Mouse (Mus musculus) spleen, postnatal 14 days (tissue): Measurements from ENCODE around the gene Dgke.
"Not testable (repeated sequence)": the region's sequence is repeated elsewhere in the genome, so short reads cannot be mapped to it uniquely, and the experiment has no call there.

Experiments
- DNase-seq, 2 experiments: peaks; one replicate each; pipeline ENCODE4 v3.0.0; 2021 to 2022; ENCODE audit warnings: low spot score in 2 of 2

The Dgke gene

DNA sequence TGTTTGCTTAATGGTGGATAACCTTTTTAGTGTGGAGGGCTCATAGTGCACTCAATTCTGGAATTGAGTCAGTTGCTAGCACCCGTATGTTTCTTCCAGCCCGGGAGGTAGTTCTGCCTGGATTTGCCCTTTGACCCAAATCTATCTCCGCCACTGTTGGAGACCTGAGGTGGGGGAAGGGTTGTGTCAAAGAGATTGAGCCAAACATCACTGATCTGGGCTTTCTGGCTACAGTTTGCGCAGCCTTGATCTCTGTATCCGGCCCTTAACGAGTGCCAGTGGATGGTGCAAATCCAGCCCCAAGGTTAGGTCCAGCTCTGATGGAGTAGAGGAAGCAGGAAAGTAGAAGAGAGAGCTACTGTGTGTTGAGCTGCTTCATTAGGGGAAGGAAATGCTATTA is 63.6 kb downstream of the Dgke start:
- DNase-seq: no peak

DNA sequence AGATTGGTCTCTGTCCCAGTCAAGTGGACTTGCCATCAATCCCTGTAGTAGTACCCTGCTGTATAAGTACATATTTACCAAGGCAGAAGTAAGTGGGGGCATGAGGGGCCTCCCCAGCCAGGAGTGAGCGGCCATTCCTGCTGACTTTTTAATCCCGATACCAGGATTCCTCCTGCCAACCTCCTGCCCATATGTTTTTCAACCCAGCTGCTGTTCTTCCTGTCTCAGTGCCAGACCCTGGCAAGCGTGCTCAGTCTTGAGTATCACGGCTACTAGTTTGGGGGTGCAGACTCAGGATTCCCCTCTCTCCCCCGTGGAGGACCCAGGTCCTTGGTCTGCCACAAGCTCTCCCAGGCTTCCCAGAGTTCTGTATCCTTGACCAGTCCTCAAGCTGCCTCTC is 64.0 kb downstream of the Dgke start:
- no peak for DNase-seq

DNA sequence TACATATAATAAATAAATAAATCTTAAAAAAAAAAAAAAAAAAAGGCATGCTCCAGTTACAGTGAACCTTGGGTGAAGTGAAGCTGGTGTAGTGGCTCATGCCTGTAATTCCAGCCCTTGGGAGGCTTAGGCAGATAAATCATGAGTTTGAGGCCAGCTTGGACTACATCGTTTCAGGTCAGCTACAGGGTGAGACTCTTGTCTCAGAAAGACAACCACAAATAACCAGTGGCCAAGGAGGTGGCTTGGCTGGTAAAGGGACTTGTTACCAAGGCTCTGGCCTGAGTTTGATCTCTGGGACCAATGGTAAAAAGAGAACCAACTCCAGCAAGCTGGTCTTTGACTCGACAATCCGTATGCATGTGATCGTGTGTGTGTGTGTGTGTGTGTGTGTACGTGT is 64.6 kb downstream of the Dgke start:
- DNase-seq: no peak

DNA sequence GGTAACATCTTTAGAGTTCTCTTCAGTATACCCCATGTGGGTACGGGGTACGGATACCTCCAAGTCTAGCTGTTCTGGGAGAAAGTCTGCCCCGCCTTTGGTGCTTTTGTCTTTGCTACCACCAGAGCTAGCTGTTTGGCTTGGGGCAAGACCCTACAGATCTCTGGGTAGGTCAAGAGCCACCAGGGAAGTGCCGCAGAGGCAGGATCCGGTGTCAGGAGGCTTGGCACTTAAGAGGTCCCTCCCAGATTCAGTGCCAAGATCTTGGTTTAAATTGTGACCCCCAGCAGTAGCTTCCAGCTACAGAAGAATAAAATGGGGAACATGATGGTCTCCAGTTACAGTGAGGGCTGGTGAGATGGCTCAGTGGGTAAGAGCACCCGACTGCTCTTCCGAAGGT is 65.1 kb downstream of the Dgke start:
- no peak for DNase-seq

DNA sequence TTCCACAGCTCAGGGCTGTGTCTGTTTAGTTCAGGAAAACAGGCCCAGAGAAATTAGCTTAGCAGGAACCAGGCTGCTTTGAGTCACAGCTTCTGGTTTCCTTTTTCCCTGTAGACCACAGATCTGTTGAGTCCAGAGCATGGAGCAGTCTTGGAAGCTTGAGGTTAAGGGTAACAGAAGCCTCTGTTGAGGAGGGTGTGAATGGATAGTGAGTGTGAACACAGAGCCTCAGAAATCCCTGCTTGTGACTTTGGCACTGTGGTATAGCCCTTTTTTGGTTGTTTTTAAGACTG is 66.2 kb downstream of the Dgke start:
- DNase-seq: no peak

DNA sequence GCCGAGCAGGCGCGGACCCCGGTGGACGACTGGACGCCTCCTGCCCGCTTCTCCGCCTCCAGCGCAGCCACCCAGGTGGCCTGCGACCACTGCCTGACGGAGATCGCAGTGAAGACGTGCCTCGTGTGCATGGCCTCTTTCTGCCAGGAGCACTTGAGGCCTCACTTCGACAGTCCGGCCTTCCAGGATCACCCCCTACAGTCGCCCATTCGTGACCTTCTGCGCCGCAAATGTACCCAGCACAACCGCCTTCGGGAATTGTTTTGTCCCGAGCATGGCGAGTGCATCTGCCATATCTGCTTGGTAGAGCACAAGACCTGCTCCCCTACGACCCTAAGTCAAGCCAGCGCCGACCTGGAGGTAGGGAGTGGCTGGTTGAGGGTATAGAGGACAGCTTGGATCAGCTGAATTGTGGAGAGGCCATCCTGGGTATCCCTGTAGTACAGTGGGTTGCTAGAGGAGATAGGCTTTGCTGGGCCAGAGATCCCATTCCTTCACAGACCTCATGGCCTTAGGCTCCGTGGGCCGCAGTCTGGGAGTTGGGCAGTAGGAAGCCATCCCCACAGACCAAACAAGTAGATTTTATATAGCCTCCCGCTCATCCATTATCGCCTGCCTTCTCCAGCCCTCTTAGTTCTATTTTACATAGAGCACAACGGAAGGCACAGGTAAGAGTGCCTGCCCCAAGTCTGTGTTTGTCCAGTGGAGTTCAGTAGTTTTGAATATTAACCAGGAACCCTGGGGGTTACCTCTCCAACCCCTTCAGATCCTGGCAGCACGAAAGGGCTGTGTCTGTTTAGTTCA is 66.7 kb downstream of the Dgke start:
- no peak for DNase-seq

DNA sequence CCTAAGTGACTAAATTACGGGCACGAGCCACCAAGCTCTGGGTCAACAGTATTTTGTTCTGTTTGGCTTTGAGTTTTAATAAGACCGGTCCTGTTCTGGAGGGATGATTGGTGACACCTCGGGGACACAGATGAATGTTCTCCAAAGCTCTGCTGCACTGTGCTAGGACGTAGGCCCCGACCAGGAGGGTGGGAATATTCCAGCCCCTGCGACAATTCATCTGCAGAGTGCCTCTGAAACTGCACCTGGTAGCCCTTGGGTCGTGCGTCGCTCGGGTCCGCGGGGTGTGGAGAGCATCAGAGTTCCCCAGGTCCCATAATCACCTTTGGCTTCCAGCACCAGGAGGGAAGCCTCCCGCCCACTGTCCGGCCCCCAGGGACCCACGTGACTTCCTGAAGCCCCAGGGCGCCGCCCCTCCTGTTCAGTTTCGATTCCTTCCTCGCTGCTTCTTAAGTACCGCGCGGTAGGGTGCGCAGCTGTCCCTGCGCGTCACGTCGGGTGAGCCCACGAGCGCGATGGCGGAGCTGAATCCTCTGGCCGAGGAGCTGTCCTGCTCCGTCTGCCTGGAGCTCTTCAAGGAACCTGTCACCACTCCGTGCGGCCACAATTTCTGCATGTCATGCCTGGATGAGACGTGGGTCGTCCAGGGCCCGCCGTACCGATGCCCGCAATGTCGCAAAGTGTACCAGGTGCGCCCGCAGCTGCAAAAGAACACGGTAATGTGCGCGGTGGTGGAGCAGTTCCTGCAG is 67.5 kb downstream of the Dgke start, which contains the start of gene Trim25:
Trim25 (plus strand) TSS at position 403 of the 749 bp plus-strand sequence.
- peak; percentile 90 to 94 for DNase-seq

DNA sequence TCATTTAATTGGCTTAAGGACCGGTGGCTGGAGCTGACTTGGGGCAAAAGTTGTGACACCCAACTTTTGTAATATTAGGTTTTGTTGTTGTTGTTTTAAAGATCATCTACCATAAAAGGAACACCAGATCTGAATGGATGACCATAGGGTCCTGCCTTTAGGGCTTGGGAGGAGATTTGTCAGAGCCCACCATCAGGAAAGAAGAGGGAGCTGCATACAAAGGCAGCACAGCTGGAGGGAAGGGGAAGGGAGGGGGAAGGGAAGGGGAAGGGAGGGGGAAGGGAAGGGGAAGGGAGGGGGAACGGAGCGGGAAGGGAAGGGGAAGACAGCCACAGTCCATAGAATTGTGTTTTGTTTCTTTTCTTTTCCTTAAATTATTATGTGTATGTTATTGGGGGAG is 68.2 kb downstream of the Dgke start:
- no peak for DNase-seq

DNA sequence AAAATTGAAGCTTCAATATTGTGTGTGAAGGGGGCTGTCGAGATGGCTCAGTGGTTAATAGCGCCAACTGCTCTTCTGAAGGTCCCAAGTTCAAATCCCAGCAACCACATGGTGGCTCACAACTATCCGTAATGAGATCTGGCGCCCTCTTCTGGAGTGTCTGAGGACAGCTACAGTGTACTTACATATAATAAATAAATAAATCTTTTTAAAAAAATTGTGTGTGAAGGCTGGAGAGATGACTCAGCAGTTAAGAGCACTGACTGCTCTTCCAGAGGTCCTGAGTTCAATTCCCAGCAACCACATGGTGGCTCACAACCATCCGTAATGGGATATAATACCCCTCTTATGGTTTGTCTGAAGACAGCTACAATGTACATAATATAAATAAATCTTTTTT is 69.3 kb downstream of the Dgke start:
- not testable (repeated sequence) for DNase-seq

DNA sequence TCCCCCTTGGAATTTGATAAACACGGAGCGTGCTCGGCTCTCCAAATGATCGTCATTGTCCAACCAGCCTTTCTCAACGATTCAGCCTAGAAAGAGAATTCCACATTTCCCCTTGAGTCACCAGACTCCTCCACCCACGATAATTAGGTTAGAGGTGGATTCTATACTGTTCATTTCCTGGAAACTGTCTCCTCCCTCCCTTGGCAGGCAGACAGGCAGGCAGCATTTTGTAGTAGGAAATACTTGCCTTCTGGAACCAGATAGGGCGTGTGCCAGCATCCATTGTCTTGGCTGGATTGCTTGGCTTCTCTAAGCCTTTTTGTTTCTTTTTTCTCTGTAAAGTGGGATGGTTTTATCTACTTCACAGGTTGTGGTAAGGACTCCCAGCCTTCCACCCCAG is 70.2 kb downstream of the Dgke start:
- DNase-seq: no peak

DNA sequence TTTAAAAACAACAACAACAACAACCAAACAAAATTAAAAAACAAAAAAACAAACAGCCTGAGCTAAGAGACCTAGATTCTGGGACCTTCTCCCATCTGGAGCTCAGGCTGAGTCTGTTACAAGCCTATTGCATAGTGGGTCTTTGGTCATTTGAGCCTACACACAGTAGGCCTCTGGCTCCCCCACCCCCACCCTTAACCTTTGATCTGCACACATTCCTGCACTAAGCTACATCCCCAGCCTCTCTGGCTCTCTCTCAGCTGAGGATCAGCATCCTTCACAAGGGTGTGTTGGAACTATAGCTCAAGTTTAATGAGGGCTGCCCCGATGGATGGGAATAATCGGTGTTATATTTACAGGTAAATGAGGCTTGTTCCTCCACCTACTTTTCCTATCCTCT is 71.0 kb downstream of the Dgke start:
- DNase-seq: no peak

DNA sequence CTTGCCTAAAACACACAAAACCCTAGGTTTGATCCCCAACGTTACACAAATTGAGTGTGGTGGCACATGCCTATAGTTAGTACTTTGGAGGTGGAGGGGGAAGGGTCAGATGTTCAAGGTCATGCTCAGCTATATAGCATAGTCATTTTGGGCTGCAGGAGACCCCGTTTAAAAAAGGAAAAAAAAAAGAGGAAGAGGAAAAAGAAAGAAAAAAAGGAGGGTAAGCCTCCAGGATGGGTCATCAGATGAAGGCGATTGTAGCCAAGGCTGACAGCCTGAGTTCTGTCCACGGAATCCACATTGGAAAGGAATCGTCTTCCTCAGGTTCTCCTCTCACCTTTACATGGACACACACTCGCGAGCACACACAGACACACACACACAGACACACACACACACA is 72.2 kb downstream of the Dgke start:
- no peak for DNase-seq

DNA sequence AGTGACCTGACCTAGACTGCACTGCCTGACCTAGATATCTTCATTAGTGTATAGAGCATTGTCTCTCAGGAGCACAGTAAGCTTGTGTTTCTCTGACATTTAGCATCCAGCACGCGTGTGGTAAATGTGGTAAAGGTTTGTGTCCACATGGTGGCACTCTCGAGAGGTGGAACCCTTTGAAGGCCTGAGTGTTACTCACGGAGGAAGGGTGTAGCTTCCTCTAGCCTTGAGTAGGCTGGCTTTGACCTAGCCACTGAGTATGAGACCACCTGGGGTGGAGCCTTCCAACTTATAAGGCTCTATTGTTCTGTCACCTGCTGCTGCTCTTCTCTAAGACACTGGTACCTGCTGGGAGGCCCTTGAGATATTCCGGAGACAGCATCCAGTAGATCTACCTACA is 73.0 kb downstream of the Dgke start:
- peak; percentile 48 to 69 for DNase-seq

DNA sequence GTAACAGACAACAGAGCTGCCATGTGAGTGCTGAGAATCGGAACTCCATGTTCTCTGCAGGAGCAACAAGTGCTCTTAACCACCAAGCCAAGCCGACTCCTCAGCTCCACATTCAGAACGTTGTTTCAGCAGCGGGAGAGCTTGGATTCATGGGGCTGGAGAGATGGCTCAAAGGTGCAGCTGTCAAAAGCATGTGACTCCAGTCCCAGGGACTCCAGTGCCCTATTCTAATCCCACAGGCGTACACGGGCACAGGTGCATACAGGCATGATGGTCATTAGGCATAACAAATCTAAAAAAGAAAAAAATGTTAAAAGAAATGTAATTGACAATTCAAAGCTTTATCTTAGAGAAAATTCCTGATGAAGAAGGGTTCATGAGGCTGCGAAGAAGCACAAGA is 73.5 kb downstream of the Dgke start:
- no peak for DNase-seq

DNA sequence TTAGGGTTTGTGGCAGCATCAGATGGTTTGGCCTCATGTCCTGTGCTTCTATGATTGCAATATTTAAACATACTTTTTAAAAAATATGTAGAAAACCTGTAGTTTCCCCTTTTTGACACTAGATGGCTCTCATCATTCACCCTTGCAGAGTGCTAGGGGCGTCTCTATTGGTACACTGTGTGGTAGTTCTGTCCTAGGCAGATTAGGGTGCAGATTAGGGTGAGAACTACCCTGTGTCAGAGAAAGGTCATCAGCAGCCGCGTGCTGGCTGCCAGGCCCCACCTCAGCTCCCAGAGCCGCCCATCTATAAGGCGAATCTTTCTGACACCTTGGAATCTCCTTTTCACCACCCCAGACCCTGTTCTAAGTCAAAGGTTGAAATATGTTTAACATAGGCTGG is 77.1 kb downstream of the Dgke start:
- no peak for DNase-seq

DNA sequence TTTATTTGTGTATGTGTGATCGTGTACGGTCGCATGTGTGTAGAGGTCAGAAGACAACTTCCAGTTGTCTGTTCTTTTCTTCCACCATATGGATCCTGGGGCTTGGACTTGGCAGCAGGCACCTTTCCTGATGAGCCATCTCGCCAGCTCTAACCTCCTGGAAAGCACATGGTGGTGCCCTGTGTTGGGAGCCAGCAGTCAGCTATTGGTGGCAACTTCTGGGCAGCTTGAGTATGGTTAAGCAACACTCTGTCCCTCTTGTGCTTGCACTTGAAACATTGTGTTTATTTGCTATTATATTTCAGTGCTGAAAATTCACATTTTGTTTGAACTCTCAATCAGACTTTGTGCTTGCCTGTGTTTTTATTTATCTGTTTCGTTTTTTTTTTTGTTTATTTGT is 77.7 kb downstream of the Dgke start:
- no peak for DNase-seq

DNA sequence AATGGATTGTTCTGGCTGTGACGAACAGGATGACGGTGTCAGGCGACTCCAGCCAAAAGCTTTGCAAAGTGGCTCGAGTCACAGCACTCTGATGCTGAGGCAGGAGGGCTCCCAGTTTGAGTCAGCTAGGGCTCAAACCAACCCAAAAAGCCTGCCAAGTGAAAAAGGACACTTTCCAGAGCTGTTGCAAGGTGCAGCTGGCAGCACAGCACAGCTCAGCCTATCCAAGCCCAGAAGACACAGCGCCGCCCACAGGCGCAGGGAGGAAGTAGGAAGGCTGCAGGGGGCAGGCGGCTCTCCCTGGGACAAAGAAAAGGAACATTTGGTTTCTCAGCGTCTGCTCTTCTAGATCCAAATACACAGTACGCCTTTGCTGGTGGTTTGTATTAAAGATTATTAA is 80.0 kb downstream of the Dgke start:
- DNase-seq: no peak
